Mouse (Mus musculus) adrenal gland, adult (tissue): Measurements from ENCODE around the gene Gm20532.

Source experiments
- DNase-seq, 2 experiments: peaks; one replicate each; pipeline ENCODE4 v3.0.0; 2022 to 2023; ENCODE audit warnings: low spot score in 1 of 2; ENCODE audit not compliant: inconsistent age in 2 of 2

Gm20532 gene

GRCm38 (mm10) chr2:26586294-26587043 is at the start of gene Gm20532:
Gene Gm20532 (plus strand): TSS chr2:26586639.
- peak; percentile 70 to 88 for DNase-seq

GRCm38 (mm10) chr2:26539516-26539915 is 46.9 kb upstream of the Gm20532 start:
- DNase-seq: no peak

- no peak for DNase-seq
Observed at GRCm38 (mm10) chr2:26540721-26541120, 45.7 kb upstream of the Gm20532 start.

GRCm38 (mm10) chr2:26541258-26541910 is 45.1 kb upstream of the Gm20532 start:
- DNase-seq: no peak

GRCm38 (mm10) chr2:26543155-26543554 is 43.3 kb upstream of the Gm20532 start:
- DNase-seq: peak in 1 of 2 experiments; percentile 59

GRCm38 (mm10) chr2:26543768-26544167 is 42.7 kb upstream of the Gm20532 start:
- DNase-seq: peak; percentile 56 to 80

GRCm38 (mm10) chr2:26544265-26544664 is 42.2 kb upstream of the Gm20532 start:
- peak; percentile 59 to 74 for DNase-seq

- DNase-seq: no peak
Observed at GRCm38 (mm10) chr2:26547481-26547880, 39.0 kb upstream of the Gm20532 start.

- DNase-seq: peak in 1 of 2 experiments; percentile 70
Observed at GRCm38 (mm10) chr2:26549801-26550200, 36.6 kb upstream of the Gm20532 start.

- DNase-seq: peak; percentile 34 to 79
Observed at GRCm38 (mm10) chr2:26550205-26550604, 36.2 kb upstream of the Gm20532 start.

GRCm38 (mm10) chr2:26550777-26551176 is 35.7 kb upstream of the Gm20532 start:
- no peak for DNase-seq

- DNase-seq: no peak
Observed at GRCm38 (mm10) chr2:26551446-26551845, 35.0 kb upstream of the Gm20532 start.

GRCm38 (mm10) chr2:26552066-26552465 is 34.4 kb upstream of the Gm20532 start:
- no peak for DNase-seq

GRCm38 (mm10) chr2:26553904-26554303 is 32.5 kb upstream of the Gm20532 start:
- DNase-seq: no peak

GRCm38 (mm10) chr2:26555076-26555475 is 31.4 kb upstream of the Gm20532 start:
- DNase-seq: peak; percentile 67 to 77

- no peak for DNase-seq
Observed at GRCm38 (mm10) chr2:26556535-26556993, 29.9 kb upstream of the Gm20532 start.

- DNase-seq: no peak
Observed at GRCm38 (mm10) chr2:26560506-26560905, 25.9 kb upstream of the Gm20532 start.

GRCm38 (mm10) chr2:26561351-26562016 is 25.0 kb upstream of the Gm20532 start:
- peak in 1 of 2 experiments; percentile 89 for DNase-seq

- DNase-seq: peak in 1 of 2 experiments; percentile 79
Observed at GRCm38 (mm10) chr2:26566221-26566620, 20.2 kb upstream of the Gm20532 start.

GRCm38 (mm10) chr2:26570034-26570433 is 16.4 kb upstream of the Gm20532 start:
- peak in 1 of 2 experiments; percentile 73 for DNase-seq

- DNase-seq: no peak
Observed at GRCm38 (mm10) chr2:26571400-26571799, 15.0 kb upstream of the Gm20532 start.

GRCm38 (mm10) chr2:26571826-26572225 is 14.6 kb upstream of the Gm20532 start:
- peak; percentile 69 to 76 for DNase-seq
